Mouse (Mus musculus): ENCODE results near the gene Olfr1138. TPM values are rescaled to one million over a fixed set of nuclear protein-coding genes. Genes with fewer than 3 reads are reported as not detected.

Olfr1138 gene
- not detected for polyA plus RNA-seq (2014; fragmentation: Illumina TruSeq; extraction: RNeasy Lipid Tissue Mini Kit (QIAGEN cat#74804); ENCODE audit: insufficient read depth, low read depth, low replicate concordance)

GRCm38 (mm10) chr2:87739878-87740277, at the start of gene Olfr1138:
Gene Olfr1138 (minus strand): TSS chr2:87739978.

DNA sequence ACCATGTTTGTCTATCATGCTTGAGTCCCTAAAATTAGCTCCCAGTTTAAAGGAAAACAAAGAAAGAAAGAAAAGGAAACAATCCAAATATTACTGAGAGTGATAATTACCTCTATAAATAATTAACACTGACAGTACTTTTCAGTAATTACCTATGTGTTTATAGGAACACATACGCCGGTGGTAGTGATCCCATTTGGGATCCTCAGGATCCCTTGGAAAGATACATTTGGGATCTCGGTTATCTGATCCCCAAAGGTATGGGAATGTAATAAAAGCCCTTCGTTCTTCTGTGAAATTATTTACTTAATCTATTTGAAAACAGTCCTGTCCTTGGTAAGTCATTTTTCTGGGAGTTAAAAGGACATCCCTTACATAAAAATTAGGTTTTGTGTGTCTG, 39.4 kb upstream of the Olfr1138 start, which contains the start of gene Olfr152:
Gene Olfr152, plus strand, starts transcription at position 301 of the 400 bp plus-strand sequence.

DNA sequence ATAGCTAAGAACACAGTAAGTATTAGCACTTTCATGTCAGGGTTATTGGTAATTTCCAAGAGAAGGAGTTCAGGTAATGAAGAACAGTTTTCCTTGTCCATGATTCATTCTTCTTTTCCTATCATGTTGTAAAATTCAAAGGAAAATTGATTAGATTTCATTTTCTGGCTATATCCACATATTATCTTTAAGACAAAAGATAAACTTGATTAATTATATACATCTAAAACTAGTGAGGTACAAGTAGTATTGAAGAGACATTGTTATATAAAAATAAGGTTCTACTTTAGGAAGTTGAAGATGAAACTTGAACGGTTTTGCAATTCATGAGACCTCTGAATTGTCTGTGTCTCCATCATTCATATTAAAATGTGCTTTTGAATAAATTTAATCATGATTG, 14.1 kb upstream of the Olfr1138 start, which contains the start of gene Olfr1141:
Gene Olfr1141, minus strand, starts transcription at position 101 of the 400 bp plus-strand sequence.

DNA sequence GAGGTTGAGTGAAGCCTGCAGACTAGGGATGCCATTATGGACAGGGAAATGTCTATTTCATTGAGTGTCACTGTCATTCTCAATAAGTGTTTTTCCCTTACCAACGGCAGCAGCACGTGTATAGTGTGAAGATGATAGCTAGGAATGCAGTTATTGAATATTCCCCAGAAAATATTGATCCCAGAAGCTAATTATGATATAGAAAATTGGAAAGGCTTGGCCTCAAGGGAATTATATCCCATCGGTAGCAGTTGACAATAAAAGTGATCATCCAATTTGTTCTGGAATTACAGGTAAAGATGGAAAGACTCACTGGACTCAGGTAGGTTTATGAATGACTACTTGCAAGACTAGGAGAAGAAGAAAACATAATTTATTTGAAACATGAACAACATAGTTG, 3.7 kb upstream of the Olfr1138 start, which contains the start of gene Olfr1140:
Gene Olfr1140, plus strand, starts transcription at position 301 of the 400 bp plus-strand sequence.

GRCm38 (mm10) chr2:87713079-87713478, 26.7 kb downstream of the Olfr1138 start, which contains the start of gene Olfr1137:
Gene Olfr1137 (minus strand): TSS chr2:87713179.

DNA sequence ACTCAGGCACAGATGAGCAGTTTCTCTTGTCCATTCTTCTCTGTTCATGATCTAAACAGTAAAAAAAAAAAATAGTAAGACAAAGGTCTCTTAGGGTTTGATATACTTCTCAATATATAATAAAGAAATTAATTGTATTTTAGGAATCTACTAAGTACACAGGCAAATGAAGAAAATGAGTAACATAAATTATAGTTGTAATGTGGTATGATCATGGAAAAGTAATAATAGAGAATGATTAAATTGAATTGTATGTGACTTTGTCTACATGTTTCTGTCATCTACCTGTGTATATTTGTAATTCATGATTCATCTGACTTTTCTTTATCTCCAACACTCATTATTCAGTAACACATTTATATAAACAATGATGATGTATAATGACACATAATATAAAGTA, 45.9 kb downstream of the Olfr1138 start, which contains the start of gene Olfr1136:
Gene Olfr1136, minus strand, starts transcription at position 101 of the 400 bp plus-strand sequence.

Other genes with a start within 250 kb of the Olfr1138 start
- gene Pramel7, start 242.9 kb downstream of the Olfr1138 start, polyA plus RNA-seq (2014; fragmentation: Illumina TruSeq; extraction: RNeasy Lipid Tissue Mini Kit (QIAGEN cat#74804); ENCODE audit: insufficient read depth, low read depth, low replicate concordance): not detected
- gene Pramel6, start 233.4 kb downstream of the Olfr1138 start, polyA plus RNA-seq (2014; fragmentation: Illumina TruSeq; extraction: RNeasy Lipid Tissue Mini Kit (QIAGEN cat#74804); ENCODE audit: insufficient read depth, low read depth, low replicate concordance): not detected
- gene Olfr153, start 208.2 kb downstream of the Olfr1138 start, polyA plus RNA-seq (2014; fragmentation: Illumina TruSeq; extraction: RNeasy Lipid Tissue Mini Kit (QIAGEN cat#74804); ENCODE audit: insufficient read depth, low read depth, low replicate concordance): not detected
- not detected for gene Olfr1128, start 194.4 kb downstream of the Olfr1138 start, polyA plus RNA-seq (2014; fragmentation: Illumina TruSeq; extraction: RNeasy Lipid Tissue Mini Kit (QIAGEN cat#74804); ENCODE audit: insufficient read depth, low read depth, low replicate concordance)
- not detected for gene Olfr1129, start 166.1 kb downstream of the Olfr1138 start, polyA plus RNA-seq (2014; fragmentation: Illumina TruSeq; extraction: RNeasy Lipid Tissue Mini Kit (QIAGEN cat#74804); ENCODE audit: insufficient read depth, low read depth, low replicate concordance)
- gene Olfr1130, start 133.8 kb downstream of the Olfr1138 start, polyA plus RNA-seq (2014; fragmentation: Illumina TruSeq; extraction: RNeasy Lipid Tissue Mini Kit (QIAGEN cat#74804); ENCODE audit: insufficient read depth, low read depth, low replicate concordance): not detected
- gene Olfr1131, start 112.9 kb downstream of the Olfr1138 start, polyA plus RNA-seq (2014; fragmentation: Illumina TruSeq; extraction: RNeasy Lipid Tissue Mini Kit (QIAGEN cat#74804); ENCODE audit: insufficient read depth, low read depth, low replicate concordance): not detected
- not detected for gene Olfr1132, start 102.4 kb downstream of the Olfr1138 start, polyA plus RNA-seq (2014; fragmentation: Illumina TruSeq; extraction: RNeasy Lipid Tissue Mini Kit (QIAGEN cat#74804); ENCODE audit: insufficient read depth, low read depth, low replicate concordance)
- gene Olfr1133, start 92.6 kb downstream of the Olfr1138 start, polyA plus RNA-seq (2014; fragmentation: Illumina TruSeq; extraction: RNeasy Lipid Tissue Mini Kit (QIAGEN cat#74804); ENCODE audit: insufficient read depth, low read depth, low replicate concordance): not detected
- not detected for gene Olfr1134, start 81.5 kb downstream of the Olfr1138 start, polyA plus RNA-seq (2014; fragmentation: Illumina TruSeq; extraction: RNeasy Lipid Tissue Mini Kit (QIAGEN cat#74804); ENCODE audit: insufficient read depth, low read depth, low replicate concordance)
- gene Olfr1135, start 66.3 kb downstream of the Olfr1138 start, polyA plus RNA-seq (2014; fragmentation: Illumina TruSeq; extraction: RNeasy Lipid Tissue Mini Kit (QIAGEN cat#74804); ENCODE audit: insufficient read depth, low read depth, low replicate concordance): not detected
- not detected for gene Olfr1136, start 46.0 kb downstream of the Olfr1138 start, polyA plus RNA-seq (2014; fragmentation: Illumina TruSeq; extraction: RNeasy Lipid Tissue Mini Kit (QIAGEN cat#74804); ENCODE audit: insufficient read depth, low read depth, low replicate concordance)
- not detected for gene Olfr1137, start 26.8 kb downstream of the Olfr1138 start, polyA plus RNA-seq (2014; fragmentation: Illumina TruSeq; extraction: RNeasy Lipid Tissue Mini Kit (QIAGEN cat#74804); ENCODE audit: insufficient read depth, low read depth, low replicate concordance)
- gene Olfr1140, start 3.8 kb upstream of the Olfr1138 start, polyA plus RNA-seq (2014; fragmentation: Illumina TruSeq; extraction: RNeasy Lipid Tissue Mini Kit (QIAGEN cat#74804); ENCODE audit: insufficient read depth, low read depth, low replicate concordance): not detected
- gene Olfr1141, start 14.0 kb upstream of the Olfr1138 start, polyA plus RNA-seq (2014; fragmentation: Illumina TruSeq; extraction: RNeasy Lipid Tissue Mini Kit (QIAGEN cat#74804); ENCODE audit: insufficient read depth, low read depth, low replicate concordance): not detected
- not detected for gene Olfr152, start 39.5 kb upstream of the Olfr1138 start, polyA plus RNA-seq (2014; fragmentation: Illumina TruSeq; extraction: RNeasy Lipid Tissue Mini Kit (QIAGEN cat#74804); ENCODE audit: insufficient read depth, low read depth, low replicate concordance)
- gene Olfr1143, start 60.6 kb upstream of the Olfr1138 start, polyA plus RNA-seq (2014; fragmentation: Illumina TruSeq; extraction: RNeasy Lipid Tissue Mini Kit (QIAGEN cat#74804); ENCODE audit: insufficient read depth, low read depth, low replicate concordance): not detected
- gene Olfr1145, start 69.8 kb upstream of the Olfr1138 start, polyA plus RNA-seq (2014; fragmentation: Illumina TruSeq; extraction: RNeasy Lipid Tissue Mini Kit (QIAGEN cat#74804); ENCODE audit: insufficient read depth, low read depth, low replicate concordance): not detected
- gene Olfr1148, start 90.6 kb upstream of the Olfr1138 start, polyA plus RNA-seq (2014; fragmentation: Illumina TruSeq; extraction: RNeasy Lipid Tissue Mini Kit (QIAGEN cat#74804); ENCODE audit: insufficient read depth, low read depth, low replicate concordance): not detected
- not detected for gene Olfr1150-ps1, start 104.0 kb upstream of the Olfr1138 start, polyA plus RNA-seq (2014; fragmentation: Illumina TruSeq; extraction: RNeasy Lipid Tissue Mini Kit (QIAGEN cat#74804); ENCODE audit: insufficient read depth, low read depth, low replicate concordance)
- gene Olfr1151, start 115.9 kb upstream of the Olfr1138 start, polyA plus RNA-seq (2014; fragmentation: Illumina TruSeq; extraction: RNeasy Lipid Tissue Mini Kit (QIAGEN cat#74804); ENCODE audit: insufficient read depth, low read depth, low replicate concordance): not detected
- not detected for gene Olfr1152, start 126.5 kb upstream of the Olfr1138 start, polyA plus RNA-seq (2014; fragmentation: Illumina TruSeq; extraction: RNeasy Lipid Tissue Mini Kit (QIAGEN cat#74804); ENCODE audit: insufficient read depth, low read depth, low replicate concordance)
- gene Olfr1153, start 155.0 kb upstream of the Olfr1138 start, polyA plus RNA-seq (2014; fragmentation: Illumina TruSeq; extraction: RNeasy Lipid Tissue Mini Kit (QIAGEN cat#74804); ENCODE audit: insufficient read depth, low read depth, low replicate concordance): not detected
- not detected for gene Olfr1154, start 165.2 kb upstream of the Olfr1138 start, polyA plus RNA-seq (2014; fragmentation: Illumina TruSeq; extraction: RNeasy Lipid Tissue Mini Kit (QIAGEN cat#74804); ENCODE audit: insufficient read depth, low read depth, low replicate concordance)
- gene Olfr1155, start 205.2 kb upstream of the Olfr1138 start, polyA plus RNA-seq (2014; fragmentation: Illumina TruSeq; extraction: RNeasy Lipid Tissue Mini Kit (QIAGEN cat#74804); ENCODE audit: insufficient read depth, low read depth, low replicate concordance): not detected
- gene Olfr1156, start 213.1 kb upstream of the Olfr1138 start, polyA plus RNA-seq (2014; fragmentation: Illumina TruSeq; extraction: RNeasy Lipid Tissue Mini Kit (QIAGEN cat#74804); ENCODE audit: insufficient read depth, low read depth, low replicate concordance): not detected
- not detected for gene Olfr1157, start 228.3 kb upstream of the Olfr1138 start, polyA plus RNA-seq (2014; fragmentation: Illumina TruSeq; extraction: RNeasy Lipid Tissue Mini Kit (QIAGEN cat#74804); ENCODE audit: insufficient read depth, low read depth, low replicate concordance)
- gene Olfr74, start 234.7 kb upstream of the Olfr1138 start, polyA plus RNA-seq (2014; fragmentation: Illumina TruSeq; extraction: RNeasy Lipid Tissue Mini Kit (QIAGEN cat#74804); ENCODE audit: insufficient read depth, low read depth, low replicate concordance): not detected